Mouse (Mus musculus) megakaryocyte, embryonic 14.5 days (primary cell): ENCODE measurements around the gene Cldn22. TPM values are rescaled to one million over a fixed set of nuclear protein-coding genes. Genes with fewer than 3 reads are reported as not detected.
A peak's percentile ranks its signal among the peaks of the same experiment; 100 is the strongest.

Experiments used
- H3K27me3 ChIP-seq: replicated peaks from 2 replicates; pipeline ENCODE3; 2012; ENCODE audit warnings: inconsistent platforms
- H3K36me3 ChIP-seq: replicated peaks from 2 replicates; pipeline ENCODE3; 2012; ENCODE audit warnings: low read length, inconsistent platforms, mixed read lengths
- H3K4me1 ChIP-seq: 2 replicates; pipeline ENCODE4 v1.6.1; 2012; ENCODE audit warnings: inconsistent platforms
- H3K4me3 ChIP-seq: replicated peaks from 2 replicates; pipeline ENCODE3; 2012; ENCODE audit warnings: moderate library complexity, mild to moderate bottlenecking, inconsistent platforms
- H3K9me3 ChIP-seq: 2 replicates; pipeline ENCODE4 v1.6.1; 2012; ENCODE audit warnings: inconsistent platforms
- FLI1 ChIP-seq: IDR thresholded peaks from 2 replicates; pipeline ENCODE4 v1.6.1; 2012; ENCODE audit warnings: low read length, inconsistent platforms, mixed read lengths
- GATA1 ChIP-seq: IDR thresholded peaks from 3 replicates; pipeline ENCODE4 v1.6.1; 2012; ENCODE audit warnings: mixed read lengths, low read length, inconsistent platforms, borderline replicate concordance
- polyA plus RNA-seq: library from polyadenylated mRNA; stranded (reverse); fragments of >175 nt; gene quantifications from 2 replicates; pipeline ENCODE4 v1.2.3, GENCODE M21; 2012; ENCODE audit warnings: low replicate concordance; ENCODE audit not compliant: insufficient read depth

The Cldn22 gene
- polyA plus RNA-seq, 1 experiment, result not detected

GRCm38 (mm10) chr8:47825596-47825995 is 1.3 kb downstream of the Cldn22 start:
- H3K4me3 ChIP-seq, result no peak overlapping the region
- H3K36me3 ChIP-seq, result peaks cover 29% of the 10 kb centered on the region
- H3K27me3 ChIP-seq, result no peaks in the 10 kb centered on the region
- no peaks in the 10 kb centered on the region for H3K4me1 ChIP-seq
- TF ChIP-seq GATA1 (no peak), FLI1 (no peak)
- H3K9me3 ChIP-seq, result peaks cover under 1% of the 10 kb centered on the region; the same call in 1 of the 2 replicates

GRCm38 (mm10) chr8:47826911-47827310 is 2.6 kb downstream of the Cldn22 start:
- Histone ChIP-seq H3K9me3 (no peaks in the 10 kb centered on the region), H3K36me3 (peaks cover 42% of the 10 kb centered on the region), H3K27me3 (no peaks in the 10 kb centered on the region), H3K4me1 (no peaks in the 10 kb centered on the region), H3K4me3 (no peak overlapping the region)
- TF ChIP-seq GATA1, result no peak
- no peak for TF ChIP-seq FLI1

GRCm38 (mm10) chr8:47832616-47833015 is 8.3 kb downstream of the Cldn22 start:
- no peak overlapping the region for H3K4me3 ChIP-seq
- H3K4me1 ChIP-seq, result peaks cover 13% of the 10 kb centered on the region; the same call in 1 of the 2 replicates
- H3K27me3 ChIP-seq, result no peaks in the 10 kb centered on the region
- TF ChIP-seq GATA1 (no peak), FLI1 (no peak)
- H3K36me3 ChIP-seq, result peaks cover 70% of the 10 kb centered on the region
- no peaks in the 10 kb centered on the region for H3K9me3 ChIP-seq

GRCm38 (mm10) chr8:47833944-47834343 is 9.7 kb downstream of the Cldn22 start:
- Histone ChIP-seq H3K4me3 (no peak overlapping the region), H3K4me1 (peaks cover 17% of the 10 kb centered on the region; the same call in 1 of the 2 replicates), H3K27me3 (no peaks in the 10 kb centered on the region), H3K36me3 (peaks cover 65% of the 10 kb centered on the region), H3K9me3 (no peaks in the 10 kb centered on the region)
- TF ChIP-seq GATA1, result no peak

GRCm38 (mm10) chr8:47843063-47843462 is 18.8 kb downstream of the Cldn22 start:
- Histone ChIP-seq H3K4me3 (no peak overlapping the region), H3K27me3 (no peaks in the 10 kb centered on the region), H3K36me3 (peaks cover 74% of the 10 kb centered on the region), H3K9me3 (peaks cover 9% of the 10 kb centered on the region), H3K4me1 (0 out of 2 replicates have a peak, but pooled peaks cover 3% of the 10 kb centered on the region)
- TF ChIP-seq GATA1, result no peak
- no peak for TF ChIP-seq FLI1

GRCm38 (mm10) chr8:47843651-47844050 is 19.4 kb downstream of the Cldn22 start:
- peaks cover 79% of the 10 kb centered on the region for H3K36me3 ChIP-seq
- H3K4me3 ChIP-seq, result no peak overlapping the region
- no peaks in the 10 kb centered on the region for H3K27me3 ChIP-seq
- TF ChIP-seq GATA1, result no peak
- TF ChIP-seq FLI1, result no peak
- no peaks in the 10 kb centered on the region for H3K4me1 ChIP-seq
- peaks cover 9% of the 10 kb centered on the region for H3K9me3 ChIP-seq

GRCm38 (mm10) chr8:47845956-47846355 is 21.7 kb downstream of the Cldn22 start:
- no peak overlapping the region for H3K4me3 ChIP-seq
- H3K27me3 ChIP-seq, result no peaks in the 10 kb centered on the region
- no peaks in the 10 kb centered on the region for H3K9me3 ChIP-seq
- no peak for TF ChIP-seq GATA1
- no peak for TF ChIP-seq FLI1
- H3K4me1 ChIP-seq, result peaks cover 12% of the 10 kb centered on the region
- peaks cover 76% of the 10 kb centered on the region for H3K36me3 ChIP-seq

GRCm38 (mm10) chr8:47847161-47847560 is 22.9 kb downstream of the Cldn22 start:
- peaks cover 71% of the 10 kb centered on the region for H3K36me3 ChIP-seq
- TF ChIP-seq GATA1, result no peak
- TF ChIP-seq FLI1, result no peak
- H3K27me3 ChIP-seq, result no peaks in the 10 kb centered on the region
- peaks cover 24% of the 10 kb centered on the region for H3K4me1 ChIP-seq
- no peak overlapping the region for H3K4me3 ChIP-seq
- H3K9me3 ChIP-seq, result no peaks in the 10 kb centered on the region

- Histone ChIP-seq H3K4me3 (no peak overlapping the region), H3K27me3 (no peaks in the 10 kb centered on the region), H3K9me3 (no peaks in the 10 kb centered on the region), H3K36me3 (peaks cover 63% of the 10 kb centered on the region), H3K4me1 (peaks cover 32% of the 10 kb centered on the region)
- TF ChIP-seq FLI1, result no peak
- no peak for TF ChIP-seq GATA1
These were observed 23.6 kb downstream of the Cldn22 start for GRCm38 (mm10) chr8:47847931-47848330.

GRCm38 (mm10) chr8:47849842-47850241 is 25.6 kb downstream of the Cldn22 start:
- TF ChIP-seq GATA1, result no peak
- TF ChIP-seq FLI1, result no peak
- H3K4me3 ChIP-seq, result peak overlapping the region; percentile 59
- H3K9me3 ChIP-seq, result no peaks in the 10 kb centered on the region
- H3K27me3 ChIP-seq, result no peaks in the 10 kb centered on the region
- peaks cover 45% of the 10 kb centered on the region for H3K4me1 ChIP-seq
- H3K36me3 ChIP-seq, result peaks cover 55% of the 10 kb centered on the region

GRCm38 (mm10) chr8:47851824-47852502 is 27.7 kb downstream of the Cldn22 start:
- Histone ChIP-seq H3K9me3 (no peaks in the 10 kb centered on the region), H3K36me3 (peaks cover 49% of the 10 kb centered on the region), H3K4me1 (peaks cover 45% of the 10 kb centered on the region), H3K4me3 (peak overlapping the region; percentile 91), H3K27me3 (no peaks in the 10 kb centered on the region)
- TF ChIP-seq FLI1 (no peak), GATA1 (no peak)
